Mouse (Mus musculus) intestine, embryonic 14.5 days (tissue): ENCODE results near the gene Esr2. TPM values are rescaled to one million over a fixed set of nuclear protein-coding genes. Genes with fewer than 3 reads are reported as not detected.
A peak's percentile ranks its signal among the peaks of the same experiment; 100 is the strongest.
"Not testable (repeated sequence)": the region's sequence is repeated elsewhere in the genome, so short reads cannot be mapped to it uniquely, and the experiment has no call there.

Experiments
- ATAC-seq: fragments of 200-750 bp; cut with Nextera tagmentation; replicated peaks from 2 replicates; pipeline ENCODE4 v1.8.0; 2017; ENCODE audit warnings: low read depth, moderate number of reproducible peaks, moderate TSS enrichment, moderate library complexity; ENCODE audit not compliant: low FRiP score, low TSS enrichment
- DNase-seq: peaks from one replicate; pipeline ENCODE4 v3.0.0-alpha.2; 2018; ENCODE audit warnings: low spot score
- H3K27ac ChIP-seq: fragments of 300-500 bp; sonication (generic); 2 replicates; pipeline ENCODE4 v1.5.1; 2014; ENCODE audit warnings: low read depth, mild to moderate bottlenecking, control low read depth
- H3K27me3 ChIP-seq: fragments of 300-500 bp; sonication (generic); replicated peaks from 2 replicates; pipeline ENCODE4 v1.6.1; 2014; ENCODE audit warnings: low read length, control low read depth; ENCODE audit not compliant: control insufficient read depth, insufficient read depth
- H3K36me3 ChIP-seq: fragments of 300-500 bp; sonication (generic); 2 replicates; pipeline ENCODE4 v1.6.1; 2014; ENCODE audit warnings: low read length, control low read depth; ENCODE audit not compliant: control insufficient read depth, insufficient read depth
- H3K4me1 ChIP-seq: fragments of 300-500 bp; sonication (generic); replicated peaks from 2 replicates; pipeline ENCODE4 v1.6.1; 2014; ENCODE audit warnings: low read length, control low read depth, mixed read lengths; ENCODE audit not compliant: control insufficient read depth, insufficient read depth
- H3K4me2 ChIP-seq: fragments of 300-500 bp; sonication (generic); 2 replicates; pipeline ENCODE4 v1.6.1; 2014; ENCODE audit warnings: low read length
- H3K4me3 ChIP-seq: fragments of 300-500 bp; sonication (generic); 2 replicates; pipeline ENCODE4 v1.5.1; 2014; ENCODE audit warnings: low read depth, low read length, control low read depth, mixed read lengths
- H3K9ac ChIP-seq: fragments of 300-500 bp; sonication (generic); 2 replicates; pipeline ENCODE4 v1.6.1; 2014; ENCODE audit warnings: mild to moderate bottlenecking, low read length
- H3K9me3 ChIP-seq: fragments of 300-500 bp; sonication (generic); 2 replicates; pipeline ENCODE4 v1.6.1; 2016; ENCODE audit warnings: low read length, control low read depth; ENCODE audit not compliant: control insufficient read depth
- WGBS: fragments of 180-500 bp; shearing (Covaris S2); extraction: QIAGEN DNeasy Blood & Tissue Kit; methylation state at CpG from one replicate; pipeline ENCODE4 v1.1.7; 2014; 5-methylcytosine and 5-hydroxymethylcytosine counted together
- polyA plus RNA-seq: library from polyadenylated mRNA; unstranded; fragments of >200 nt; fragmentation: Nextera tagmentation; extraction: Ambion mirVana; gene quantifications from 2 replicates; pipeline ENCODE4 v1.2.1, GENCODE M21; 2014

The Esr2 gene
- not detected in 2 replicates for polyA plus RNA-seq

GRCm38 (mm10) chr12:76177000-76177863, at the start of gene Esr2:
Esr2 (minus strand) TSS chr12:76177259.
- peak within 1 kb of the TSS; percentile 43 for H3K4me3 ChIP-seq
- no peaks in the 10 kb centered on the region for H3K4me1 ChIP-seq
- peak; percentile 74 for DNase-seq
- H3K9me3 ChIP-seq: no peaks in the 10 kb centered on the region
- 0 out of 2 replicates have a peak, but pooled peaks cover 7% of the 10 kb centered on the region for H3K27me3 ChIP-seq
- peak within 1 kb of the TSS; percentile 27; the same call in 1 of the 2 replicates for H3K9ac ChIP-seq
- no peak within 1 kb of the TSS for H3K27ac ChIP-seq
- under 1% methylated on average over 39 of the region's 39 CpGs for WGBS
- peak; percentile 63; the same call in 1 of the 2 replicates for ATAC-seq
- H3K36me3 ChIP-seq: no peaks in the 10 kb centered on the region
- peak within 1 kb of the TSS; percentile 97 for H3K4me2 ChIP-seq

- H3K9ac ChIP-seq, H3K4me1 ChIP-seq, H3K36me3 ChIP-seq, H3K27ac ChIP-seq, H3K9me3 ChIP-seq, H3K27me3 ChIP-seq, ATAC-seq, DNase-seq, H3K4me3 ChIP-seq, H3K4me2 ChIP-seq: not testable (repeated sequence)
- WGBS: 86% methylated on average over 4 of the region's 8 CpGs
Measured at GRCm38 (mm10) chr12:76222104-76222503, 45.0 kb upstream of the Esr2 start.

- no peak overlapping the region for H3K9ac ChIP-seq
- H3K4me1 ChIP-seq: no peaks in the 10 kb centered on the region
- no peaks in the 10 kb centered on the region for H3K27me3 ChIP-seq
- no peak overlapping the region for H3K4me3 ChIP-seq
- DNase-seq: no peak
- 73% methylated on average over 11 of the region's 11 CpGs for WGBS
- no peak overlapping the region for H3K4me2 ChIP-seq
- no peak for ATAC-seq
- H3K27ac ChIP-seq: no peak overlapping the region
- H3K36me3 ChIP-seq: no peaks in the 10 kb centered on the region
- no peaks in the 10 kb centered on the region for H3K9me3 ChIP-seq
Measured at GRCm38 (mm10) chr12:76216716-76217115, 39.7 kb upstream of the Esr2 start.

- Histone ChIP-seq H3K27ac (no peak overlapping the region), H3K4me3 (no peak overlapping the region), H3K4me2 (no peak overlapping the region), H3K36me3 (no peaks in the 10 kb centered on the region), H3K9me3 (no peaks in the 10 kb centered on the region), H3K4me1 (no peaks in the 10 kb centered on the region), H3K27me3 (no peaks in the 10 kb centered on the region), H3K9ac (no peak overlapping the region)
- 27% methylated on average over 5 of the region's 5 CpGs for WGBS
- DNase-seq: no peak
- ATAC-seq: no peak
Measured at GRCm38 (mm10) chr12:76215121-76215520, 38.1 kb upstream of the Esr2 start.

GRCm38 (mm10) chr12:76209429-76209974, 32.4 kb upstream of the Esr2 start:
- no peaks in the 10 kb centered on the region for H3K27me3 ChIP-seq
- no peak overlapping the region for H3K27ac ChIP-seq
- H3K4me1 ChIP-seq: no peaks in the 10 kb centered on the region
- DNase-seq (no peak), ATAC-seq (no peak)
- H3K9ac ChIP-seq: no peak overlapping the region
- H3K4me3 ChIP-seq: no peak overlapping the region
- no peak overlapping the region for H3K4me2 ChIP-seq
- 89% methylated on average over 5 of the region's 5 CpGs for WGBS
- no peaks in the 10 kb centered on the region for H3K9me3 ChIP-seq
- H3K36me3 ChIP-seq: no peaks in the 10 kb centered on the region

- no peak for ATAC-seq
- no peak overlapping the region for H3K9ac ChIP-seq
- H3K9me3 ChIP-seq: no peaks in the 10 kb centered on the region
- WGBS: 77% methylated on average over 4 of the region's 4 CpGs
- no peak overlapping the region for H3K27ac ChIP-seq
- H3K4me1 ChIP-seq: peaks cover 6% of the 10 kb centered on the region; the same call in 1 of the 2 replicates
- H3K4me3 ChIP-seq: no peak overlapping the region
- H3K36me3 ChIP-seq: no peaks in the 10 kb centered on the region
- no peak for DNase-seq
- H3K27me3 ChIP-seq: no peaks in the 10 kb centered on the region
- H3K4me2 ChIP-seq: no peak overlapping the region
Measured at GRCm38 (mm10) chr12:76200326-76200725, 23.3 kb upstream of the Esr2 start.

GRCm38 (mm10) chr12:76197071-76197470, 20.0 kb upstream of the Esr2 start:
- Histone ChIP-seq H3K27ac (no peak overlapping the region), H3K9ac (no peak overlapping the region), H3K4me2 (peak overlapping the region; percentile 93), H3K4me3 (no peak overlapping the region), H3K9me3 (no peaks in the 10 kb centered on the region), H3K36me3 (no peaks in the 10 kb centered on the region), H3K4me1 (peaks cover 6% of the 10 kb centered on the region; the same call in 1 of the 2 replicates), H3K27me3 (no peaks in the 10 kb centered on the region)
- 42% methylated on average over 8 of the region's 8 CpGs for WGBS
- DNase-seq (no peak), ATAC-seq (peak; percentile 24; the same call in 1 of the 2 replicates)

- Histone ChIP-seq H3K4me1 (peaks cover 6% of the 10 kb centered on the region; the same call in 1 of the 2 replicates), H3K9me3 (no peaks in the 10 kb centered on the region), H3K4me3 (peak overlapping the region; percentile 36), H3K27ac (no peak overlapping the region), H3K36me3 (no peaks in the 10 kb centered on the region), H3K9ac (peak overlapping the region; percentile 38), H3K27me3 (no peaks in the 10 kb centered on the region), H3K4me2 (peak overlapping the region; percentile 93)
- ATAC-seq (peak; percentile 67), DNase-seq (peak; percentile 92)
- WGBS: 9% methylated on average over 6 of the region's 6 CpGs
Measured at GRCm38 (mm10) chr12:76196709-76197054, 19.6 kb upstream of the Esr2 start.
